Mouse (Mus musculus): ENCODE results near the gene Dis3. TPM values are rescaled to one million over a fixed set of nuclear protein-coding genes. Genes with fewer than 3 reads are reported as not detected.

Dis3 gene
- 11.1 and 12.0 TPM in 2 replicates for polyA plus RNA-seq (2015; fragmentation: Nextera tagmentation; extraction: Ambion mirVana)

- Histone ChIP-seq H3K9me3 (ENCODE audit: control insufficient read depth, low read length) (no peaks in the 10 kb centered on the region), H3K9ac (ENCODE audit: low read length) (peak within 1 kb of the TSS; percentile 88), H3K27me3 (ENCODE audit: control insufficient read depth, insufficient read depth, low read length) (no peaks in the 10 kb centered on the region), H3K4me3 (ENCODE audit: low read depth, low read length) (peak within 1 kb of the TSS; percentile 94), H3K4me1 (replicated peaks; ENCODE audit: control insufficient read depth, insufficient read depth) (0 out of 2 replicates have a peak, but pooled peaks cover 3% of the 10 kb centered on the region), H3K36me3 (ENCODE audit: control insufficient read depth, insufficient read depth, low read length) (peaks cover 7% of the 10 kb centered on the region), H3K27ac (replicated peaks) (peak within 1 kb of the TSS; percentile 76), H3K4me2 (replicated peaks; ENCODE audit: low read depth) (peak within 1 kb of the TSS; percentile 76)
- under 1% methylated on average over 73 of the region's 73 CpGs for WGBS
- DNase-seq (ENCODE audit: low spot score) = peak; percentile 99
- ATAC-seq (ENCODE audit: low FRiP score, low TSS enrichment) = peak; percentile 100
- TF ChIP-seq EP300 (optimal IDR thresholded peaks at IDR 0.05) (peak; percentile 97), CTCF (IDR thresholded peaks at IDR 0.05; ENCODE audit: low read depth) (no peak)
Measured at GRCm38 (mm10) chr14:99099267-99099966, at the start of gene Dis3, which contains the start of gene Pibf1. Dis3 (minus strand) TSS chr14:99099770. Pibf1 (plus strand) TSS chr14:99099424.

GRCm38 (mm10) chr14:99146841-99147240 lies 47.3 kb upstream of the Dis3 start:
- no peaks in the 10 kb centered on the region for H3K4me1 ChIP-seq (replicated peaks; ENCODE audit: control insufficient read depth, insufficient read depth)
- no peaks in the 10 kb centered on the region for H3K36me3 ChIP-seq (ENCODE audit: control insufficient read depth, insufficient read depth, low read length)
- H3K4me2 ChIP-seq (replicated peaks; ENCODE audit: low read depth) = no peak overlapping the region
- H3K4me3 ChIP-seq (ENCODE audit: low read depth, low read length) = no peak overlapping the region
- H3K27ac ChIP-seq (replicated peaks) = no peak overlapping the region
- H3K9me3 ChIP-seq (ENCODE audit: control insufficient read depth, low read length) = no peaks in the 10 kb centered on the region
- 39% methylated on average over 1 of the region's 1 CpGs for WGBS
- ATAC-seq (ENCODE audit: low FRiP score, low TSS enrichment) (no peak), DNase-seq (ENCODE audit: low spot score) (no peak)
- no peaks in the 10 kb centered on the region for H3K27me3 ChIP-seq (ENCODE audit: control insufficient read depth, insufficient read depth, low read length)
- no peak for TF ChIP-seq CTCF (IDR thresholded peaks at IDR 0.05; ENCODE audit: low read depth)
- TF ChIP-seq EP300 (optimal IDR thresholded peaks at IDR 0.05) = no peak
- H3K9ac ChIP-seq (ENCODE audit: low read length) = no peak overlapping the region

GRCm38 (mm10) chr14:99141786-99142633 lies 42.4 kb upstream of the Dis3 start:
- H3K4me1 ChIP-seq (replicated peaks; ENCODE audit: control insufficient read depth, insufficient read depth) = no peaks in the 10 kb centered on the region
- peak; percentile 97 for TF ChIP-seq CTCF (IDR thresholded peaks at IDR 0.05; ENCODE audit: low read depth)
- no peak for TF ChIP-seq EP300 (optimal IDR thresholded peaks at IDR 0.05)

GRCm38 (mm10) chr14:99140036-99140435 lies 40.5 kb upstream of the Dis3 start:
- no peak for ATAC-seq (ENCODE audit: low FRiP score, low TSS enrichment)
- no peaks in the 10 kb centered on the region for H3K9me3 ChIP-seq (ENCODE audit: control insufficient read depth, low read length)
- no peak for DNase-seq (ENCODE audit: low spot score)
- no peak overlapping the region for H3K9ac ChIP-seq (ENCODE audit: low read length)
- WGBS = 97% methylated on average over 2 of the region's 2 CpGs
- TF ChIP-seq CTCF (IDR thresholded peaks at IDR 0.05; ENCODE audit: low read depth) (no peak), EP300 (optimal IDR thresholded peaks at IDR 0.05) (no peak)
- no peaks in the 10 kb centered on the region for H3K36me3 ChIP-seq (ENCODE audit: control insufficient read depth, insufficient read depth, low read length)
- H3K27ac ChIP-seq (replicated peaks) = no peak overlapping the region
- H3K4me3 ChIP-seq (ENCODE audit: low read depth, low read length) = no peak overlapping the region
- no peaks in the 10 kb centered on the region for H3K27me3 ChIP-seq (ENCODE audit: control insufficient read depth, insufficient read depth, low read length)
- no peak overlapping the region for H3K4me2 ChIP-seq (replicated peaks; ENCODE audit: low read depth)
- no peaks in the 10 kb centered on the region for H3K4me1 ChIP-seq (replicated peaks; ENCODE audit: control insufficient read depth, insufficient read depth)

More at GRCm38 (mm10) chr14:99141786-99142633, 42.4 kb upstream of the Dis3 start:
- WGBS = 20% methylated on average over 15 of the region's 15 CpGs
- H3K9ac ChIP-seq (ENCODE audit: low read length) = no peak overlapping the region
- no peaks in the 10 kb centered on the region for H3K36me3 ChIP-seq (ENCODE audit: control insufficient read depth, insufficient read depth, low read length)
- no peaks in the 10 kb centered on the region for H3K9me3 ChIP-seq (ENCODE audit: control insufficient read depth, low read length)
- H3K4me3 ChIP-seq (ENCODE audit: low read depth, low read length) = no peak overlapping the region
- H3K4me2 ChIP-seq (replicated peaks; ENCODE audit: low read depth) = no peak overlapping the region
- H3K27ac ChIP-seq (replicated peaks) = 0 out of 2 replicates have a peak overlapping the region, but pooled peaks have one; percentile 36
- ATAC-seq (ENCODE audit: low FRiP score, low TSS enrichment) (peak; percentile 91), DNase-seq (ENCODE audit: low spot score) (peak; percentile 90)
- no peaks in the 10 kb centered on the region for H3K27me3 ChIP-seq (ENCODE audit: control insufficient read depth, insufficient read depth, low read length)

- 96% methylated on average over 16 of the region's 16 CpGs for WGBS
- no peak overlapping the region for H3K4me3 ChIP-seq (ENCODE audit: low read depth, low read length)
Measured at GRCm38 (mm10) chr14:99136297-99136696, 36.7 kb upstream of the Dis3 start.

More at GRCm38 (mm10) chr14:99136297-99136696, 36.7 kb upstream of the Dis3 start:
- no peaks in the 10 kb centered on the region for H3K27me3 ChIP-seq (ENCODE audit: control insufficient read depth, insufficient read depth, low read length)
- TF ChIP-seq EP300 (optimal IDR thresholded peaks at IDR 0.05) (no peak), CTCF (IDR thresholded peaks at IDR 0.05; ENCODE audit: low read depth) (no peak)
- DNase-seq (ENCODE audit: low spot score) = no peak
- H3K4me2 ChIP-seq (replicated peaks; ENCODE audit: low read depth) = no peak overlapping the region
- no peak for ATAC-seq (ENCODE audit: low FRiP score, low TSS enrichment)
- H3K9me3 ChIP-seq (ENCODE audit: control insufficient read depth, low read length) = no peaks in the 10 kb centered on the region
- H3K9ac ChIP-seq (ENCODE audit: low read length) = no peak overlapping the region
- no peaks in the 10 kb centered on the region for H3K36me3 ChIP-seq (ENCODE audit: control insufficient read depth, insufficient read depth, low read length)
- no peak overlapping the region for H3K27ac ChIP-seq (replicated peaks)
- H3K4me1 ChIP-seq (replicated peaks; ENCODE audit: control insufficient read depth, insufficient read depth) = no peaks in the 10 kb centered on the region
